Mouse (Mus musculus) megakaryocyte-erythroid progenitor cell, adult 5 weeks (primary cell): ENCODE data around the gene Nup153. TPM values are rescaled to one million over a fixed set of nuclear protein-coding genes. Genes with fewer than 3 reads are reported as not detected.

ENCODE experiments used
- polyA plus RNA-seq: library from polyadenylated mRNA; stranded (reverse); fragments of >175 nt; gene quantifications from 2 replicates; pipeline ENCODE4 v1.2.3, GENCODE M21; 2012

Gene Nup153
- polyA plus RNA-seq, result 15.2 and 22.3 TPM in 2 replicates

GRCm38 (mm10) chr13:46727837-46728268 is at the start of gene Nup153:
Nup153 (minus strand) TSS chr13:46727940.

GRCm38 (mm10) chr13:46669048-46669619 is 58.6 kb downstream of the Nup153 start, which contains the start of gene Fam8a1:
Fam8a1 (plus strand) TSS chr13:46669522.

Other genes with a start within 250 kb of the Nup153 start
- gene Cap2, start 226.1 kb downstream of the Nup153 start, polyA plus RNA-seq, result 0.22 and 0.27 TPM in 2 replicates
- 4.4 and 4.5 TPM in 2 replicates for gene Fam8a1, start 58.4 kb downstream of the Nup153 start, polyA plus RNA-seq
- 29.2 and 32.2 TPM in 2 replicates for gene Kif13a, start 201.9 kb upstream of the Nup153 start, polyA plus RNA-seq